Mouse (Mus musculus): ENCODE data around the gene Myl3. TPM values are rescaled to one million over a fixed set of nuclear protein-coding genes. Genes with fewer than 3 reads are reported as not detected.

The Myl3 gene
- total RNA-seq, 2 experiments from 2014 or later, result not detected

GRCm38 (mm10) chr9:110800834-110801479 is 59.3 kb downstream of the Myl3 start:
- ATAC-seq (replicated peaks; ENCODE audit: low FRiP score, poor library complexity, severe bottlenecking), result no peak

GRCm38 (mm10) chr9:110803294-110803693 is 61.6 kb downstream of the Myl3 start:
- ATAC-seq (replicated peaks; ENCODE audit: low FRiP score, poor library complexity, severe bottlenecking), result no peak

GRCm38 (mm10) chr9:110810051-110810450 is 68.4 kb downstream of the Myl3 start:
- no peak for ATAC-seq (replicated peaks; ENCODE audit: low FRiP score, poor library complexity, severe bottlenecking)

DNA sequence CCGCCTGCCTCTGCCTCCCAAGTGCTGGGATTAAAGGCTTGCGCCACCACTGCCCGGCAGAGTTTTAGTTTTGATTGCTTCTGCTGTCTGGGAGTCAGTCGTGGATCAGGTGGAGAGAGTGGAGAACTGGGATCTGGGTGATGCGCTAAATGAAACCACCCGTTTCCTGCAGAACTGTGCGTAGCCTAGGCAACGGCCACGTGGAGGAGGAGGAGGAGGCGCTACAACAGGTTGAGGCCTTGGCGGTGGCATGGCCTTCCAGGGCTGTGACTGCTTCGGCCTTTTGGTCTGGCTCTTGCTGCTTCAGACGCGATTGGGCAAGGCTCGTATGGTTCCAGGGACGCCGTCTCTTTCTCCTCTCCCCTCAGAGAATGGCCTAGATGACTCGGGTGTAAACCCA is 72.1 kb downstream of the Myl3 start, which contains the start of gene Prss44:
TSS of gene Prss44 (plus strand) at position 206 of the 400 bp plus-strand sequence.
- no peak for ATAC-seq (replicated peaks; ENCODE audit: low FRiP score, poor library complexity, severe bottlenecking)

Other genes with a start within 250 kb of the Myl3 start
- 69.6 and 79.0 TPM in 2 replicates for gene Setd2, start 209.3 kb upstream of the Myl3 start, total RNA-seq (2015; ENCODE audit: low replicate concordance)
- gene Setd2, start 209.3 kb upstream of the Myl3 start, total RNA-seq (2017; ENCODE audit: low replicate concordance), result 82.8 and 140 TPM in 2 replicates
- gene Nradd, start 117.4 kb upstream of the Myl3 start, total RNA-seq (2015; ENCODE audit: low replicate concordance), result 2.3 and 2.9 TPM in 2 replicates
- gene Nradd, start 117.4 kb upstream of the Myl3 start, total RNA-seq (2017; ENCODE audit: low replicate concordance), result 1.1 TPM in 1 of 2 replicates, not detected in the other
- gene Nbeal2, start 87.7 kb upstream of the Myl3 start, total RNA-seq (2015; ENCODE audit: low replicate concordance), result 6.9 and 15.6 TPM in 2 replicates
- gene Nbeal2, start 87.7 kb upstream of the Myl3 start, total RNA-seq (2017; ENCODE audit: low replicate concordance), result 12.0 and 12.4 TPM in 2 replicates
- 14.0 and 58.5 TPM in 2 replicates for gene Ccdc12, start 85.4 kb upstream of the Myl3 start, total RNA-seq (2015; ENCODE audit: low replicate concordance)
- 20.8 and 29.3 TPM in 2 replicates for gene Ccdc12, start 85.4 kb upstream of the Myl3 start, total RNA-seq (2017; ENCODE audit: low replicate concordance)
- not detected in 2 replicates for gene Pth1r, start 5.3 kb downstream of the Myl3 start, total RNA-seq (2015; ENCODE audit: low replicate concordance)
- not detected in 2 replicates for gene Pth1r, start 5.3 kb downstream of the Myl3 start, total RNA-seq (2017; ENCODE audit: low replicate concordance)
- gene Prss42, start 56.3 kb downstream of the Myl3 start, total RNA-seq (2015; ENCODE audit: low replicate concordance), result not detected in 2 replicates
- not detected in 2 replicates for gene Prss42, start 56.3 kb downstream of the Myl3 start, total RNA-seq (2017; ENCODE audit: low replicate concordance)
- not detected in 2 replicates for gene Prss44, start 72.1 kb downstream of the Myl3 start, total RNA-seq (2015; ENCODE audit: low replicate concordance)
- not detected in 2 replicates for gene Prss44, start 72.1 kb downstream of the Myl3 start, total RNA-seq (2017; ENCODE audit: low replicate concordance)
- gene Prss43, start 84.8 kb downstream of the Myl3 start, total RNA-seq (2015; ENCODE audit: low replicate concordance), result not detected in 2 replicates
- not detected in 2 replicates for gene Prss43, start 84.8 kb downstream of the Myl3 start, total RNA-seq (2017; ENCODE audit: low replicate concordance)
- gene Prss45, start 92.7 kb downstream of the Myl3 start, total RNA-seq (2015; ENCODE audit: low replicate concordance), result not detected in 2 replicates
- not detected in 2 replicates for gene Prss45, start 92.7 kb downstream of the Myl3 start, total RNA-seq (2017; ENCODE audit: low replicate concordance)
- not detected in 2 replicates for gene Prss46, start 102.6 kb downstream of the Myl3 start, total RNA-seq (2015; ENCODE audit: low replicate concordance)
- not detected in 2 replicates for gene Prss46, start 102.6 kb downstream of the Myl3 start, total RNA-seq (2017; ENCODE audit: low replicate concordance)
- gene Prss50, start 116.1 kb downstream of the Myl3 start, total RNA-seq (2015; ENCODE audit: low replicate concordance), result 7.7 TPM in 1 of 2 replicates, not detected in the other
- not detected in 2 replicates for gene Prss50, start 116.1 kb downstream of the Myl3 start, total RNA-seq (2017; ENCODE audit: low replicate concordance)
- 0.63 TPM in 1 of 2 replicates, not detected in the other for gene Als2cl, start 138.0 kb downstream of the Myl3 start, total RNA-seq (2015; ENCODE audit: low replicate concordance)
- not detected in 2 replicates for gene Als2cl, start 138.0 kb downstream of the Myl3 start, total RNA-seq (2017; ENCODE audit: low replicate concordance)
- gene Tmie, start 138.3 kb downstream of the Myl3 start, total RNA-seq (2015; ENCODE audit: low replicate concordance), result not detected in 2 replicates
- not detected in 2 replicates for gene Tmie, start 138.3 kb downstream of the Myl3 start, total RNA-seq (2017; ENCODE audit: low replicate concordance)
- not detected in 2 replicates for gene Fam240a, start 175.0 kb downstream of the Myl3 start, total RNA-seq (2015; ENCODE audit: low replicate concordance)
- gene Fam240a, start 175.0 kb downstream of the Myl3 start, total RNA-seq (2017; ENCODE audit: low replicate concordance), result not detected in 2 replicates
- gene Tdgf1, start 204.3 kb downstream of the Myl3 start, total RNA-seq (2015; ENCODE audit: low replicate concordance), result not detected in 2 replicates
- gene Tdgf1, start 204.3 kb downstream of the Myl3 start, total RNA-seq (2017; ENCODE audit: low replicate concordance), result not detected in 2 replicates
- gene Lrrc2, start 209.7 kb downstream of the Myl3 start, total RNA-seq (2015; ENCODE audit: low replicate concordance), result not detected in 2 replicates
- 0.42 TPM in 1 of 2 replicates, not detected in the other for gene Lrrc2, start 209.7 kb downstream of the Myl3 start, total RNA-seq (2017; ENCODE audit: low replicate concordance)
- gene Rtp3, start 248.7 kb downstream of the Myl3 start, total RNA-seq (2015; ENCODE audit: low replicate concordance), result not detected in 2 replicates
- gene Rtp3, start 248.7 kb downstream of the Myl3 start, total RNA-seq (2017; ENCODE audit: low replicate concordance), result not detected in 2 replicates

All from erythroblast, adult 5-6 weeks (primary cell).